Mouse (Mus musculus): Measurements from ENCODE around the gene Lancl2. TPM values are rescaled to one million over a fixed set of nuclear protein-coding genes. Genes with fewer than 3 reads are reported as not detected.
A peak's percentile ranks its signal among the peaks of the same experiment; 100 is the strongest.

Lancl2 gene
- polyA plus RNA-seq, 1 experiment = 15.8 TPM

DNA sequence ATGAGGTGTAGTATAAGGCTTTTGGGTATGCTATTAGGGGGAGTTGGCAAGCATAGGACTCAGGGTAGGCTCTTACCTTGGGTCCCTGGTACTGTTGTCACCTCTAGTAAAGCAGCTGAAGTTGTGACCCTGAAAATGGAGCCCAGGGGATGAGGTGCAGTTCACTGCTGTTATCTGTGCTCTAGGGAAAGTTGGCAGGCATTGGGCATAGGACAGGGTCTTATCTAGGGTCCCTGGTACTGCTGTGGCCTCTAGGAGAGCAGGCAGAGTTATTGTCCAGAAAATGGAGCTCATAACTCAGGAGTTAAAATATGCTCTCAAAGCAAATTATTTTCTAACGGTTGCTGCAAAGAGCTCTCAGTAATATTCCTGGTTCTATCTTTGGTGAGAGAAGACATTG is 19.0 kb downstream of the Lancl2 start:
- Histone ChIP-seq H3K27ac (ENCODE audit: insufficient read depth, low read depth, low read length) (0 out of 2 replicates have a peak overlapping the region, but pooled peaks have one; percentile 5), H3K4me1 (ENCODE audit: control insufficient read depth, insufficient read depth, low read length) (peaks cover 10% of the 10 kb centered on the region), H3K4me3 (ENCODE audit: insufficient read depth, low read length) (no peak overlapping the region)
- TF ChIP-seq POLR2A (IDR thresholded peaks at IDR 0.05; ENCODE audit: borderline replicate concordance, low read depth, low read length) (no peak), CTCF (IDR thresholded peaks at IDR 0.05; ENCODE audit: low read depth, low read length) (no peak)

DNA sequence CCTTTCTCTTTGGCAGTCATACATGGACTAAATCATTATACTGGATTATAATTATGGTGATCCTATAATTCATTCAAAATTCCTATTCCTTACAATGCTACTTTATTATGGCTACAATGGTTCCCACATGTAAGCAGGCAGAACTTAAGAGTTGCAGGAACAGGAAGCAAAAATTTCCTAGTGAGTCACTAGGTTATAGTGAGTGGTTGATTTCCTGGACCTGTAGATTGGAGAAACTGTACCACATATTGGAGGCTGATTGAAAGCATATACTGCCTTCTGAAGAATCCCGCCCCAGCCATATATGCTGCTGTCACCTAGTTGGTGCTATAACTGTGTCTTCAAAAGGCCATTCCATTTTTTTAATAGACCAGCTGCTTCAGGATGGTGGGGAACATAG is 40.4 kb downstream of the Lancl2 start:
- no peak for TF ChIP-seq CTCF (IDR thresholded peaks at IDR 0.05; ENCODE audit: low read depth, low read length)
- TF ChIP-seq POLR2A (IDR thresholded peaks at IDR 0.05; ENCODE audit: borderline replicate concordance, low read depth, low read length) = no peak
- Histone ChIP-seq H3K27ac (ENCODE audit: insufficient read depth, low read depth, low read length) (no peak overlapping the region), H3K4me3 (ENCODE audit: insufficient read depth, low read length) (no peak overlapping the region), H3K4me1 (ENCODE audit: control insufficient read depth, insufficient read depth, low read length) (peaks cover 5% of the 10 kb centered on the region)

DNA sequence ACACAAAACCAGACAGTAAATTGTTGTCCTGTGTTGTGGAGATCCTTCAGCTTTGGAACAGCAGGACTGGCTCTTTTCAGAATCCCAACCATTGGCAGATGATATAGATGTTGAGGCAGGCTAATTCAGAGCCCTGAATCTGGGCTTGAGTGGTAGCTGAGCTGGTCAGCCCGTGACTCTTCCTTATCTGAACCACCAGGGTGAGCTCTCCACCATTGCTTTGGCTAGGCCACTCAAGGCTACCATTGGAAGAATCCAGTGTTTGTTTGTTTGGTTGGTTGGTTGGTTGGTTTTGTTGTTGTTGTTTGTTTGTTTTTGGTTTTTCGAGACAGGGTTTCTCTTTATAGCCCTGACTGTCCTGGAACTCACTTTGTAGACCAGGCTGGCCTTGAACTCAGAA is 41.0 kb downstream of the Lancl2 start:
- Histone ChIP-seq H3K4me1 (ENCODE audit: control insufficient read depth, insufficient read depth, low read length) (peaks cover 5% of the 10 kb centered on the region), H3K4me3 (ENCODE audit: insufficient read depth, low read length) (no peak overlapping the region), H3K27ac (ENCODE audit: insufficient read depth, low read depth, low read length) (no peak overlapping the region)
- TF ChIP-seq CTCF (IDR thresholded peaks at IDR 0.05; ENCODE audit: low read depth, low read length) (0 out of 2 replicates have a peak, but pooled peaks have one; percentile 32), POLR2A (IDR thresholded peaks at IDR 0.05; ENCODE audit: borderline replicate concordance, low read depth, low read length) (no peak)

DNA sequence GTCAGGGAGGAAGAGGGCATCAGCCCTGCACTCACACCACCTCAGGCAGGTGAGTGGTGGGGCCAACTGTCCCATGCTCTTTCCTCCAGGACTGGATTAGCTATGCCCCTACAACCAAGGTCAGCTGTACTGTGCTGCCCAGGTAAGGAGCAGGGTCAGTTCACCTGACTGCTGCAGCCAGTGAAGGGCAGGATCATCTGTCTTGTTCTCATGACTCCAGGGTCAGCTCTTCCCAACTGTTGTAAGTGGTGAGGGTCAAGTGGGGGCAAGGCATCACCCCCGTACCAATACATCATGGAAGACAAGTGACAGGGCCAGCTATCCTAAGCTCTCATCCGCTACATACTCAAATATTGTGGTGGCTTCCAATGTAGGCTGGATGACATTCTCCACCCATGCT is 41.8 kb downstream of the Lancl2 start:
- Histone ChIP-seq H3K4me3 (ENCODE audit: insufficient read depth, low read length) (no peak overlapping the region), H3K27ac (ENCODE audit: insufficient read depth, low read depth, low read length) (no peak overlapping the region), H3K4me1 (ENCODE audit: control insufficient read depth, insufficient read depth, low read length) (peaks cover 5% of the 10 kb centered on the region)
- TF ChIP-seq CTCF (IDR thresholded peaks at IDR 0.05; ENCODE audit: low read depth, low read length) = no peak
- no peak for TF ChIP-seq POLR2A (IDR thresholded peaks at IDR 0.05; ENCODE audit: borderline replicate concordance, low read depth, low read length)

DNA sequence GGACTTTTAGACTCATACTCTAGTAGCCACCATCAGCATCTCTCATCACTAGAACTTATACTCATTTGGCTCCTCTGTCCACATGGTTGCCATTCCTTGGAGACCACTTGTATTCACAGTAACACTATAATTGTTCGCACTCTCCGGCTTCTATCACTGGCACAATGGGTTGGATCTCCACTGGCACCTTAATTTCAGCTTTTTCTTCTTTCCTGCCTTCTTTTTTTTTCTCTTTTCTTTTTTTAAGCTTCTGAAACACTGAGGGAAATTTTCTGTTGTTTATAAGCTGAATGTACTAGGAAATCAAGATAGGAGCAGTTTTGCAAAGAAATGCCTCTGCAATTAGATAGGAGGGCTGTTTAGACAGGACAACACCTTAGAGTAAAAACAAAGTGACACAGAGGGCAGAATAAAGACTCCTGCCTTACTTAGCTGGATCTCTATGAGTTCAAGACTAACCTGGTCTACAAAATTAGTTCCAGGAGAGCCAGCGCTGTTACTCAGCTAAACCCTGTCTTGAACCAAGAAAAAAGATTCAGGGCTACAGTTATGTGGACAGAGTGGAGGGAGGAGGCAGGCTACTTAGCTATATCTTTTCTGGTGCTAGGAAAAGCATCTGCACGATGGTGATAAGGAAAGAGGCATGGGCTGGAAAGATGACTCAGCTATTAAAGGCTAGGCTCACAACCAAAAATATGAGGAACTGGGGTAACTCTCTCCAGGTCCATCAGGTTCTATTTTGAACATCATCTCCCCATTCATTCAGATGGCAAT is 42.8 kb downstream of the Lancl2 start:
- no peak overlapping the region for H3K27ac ChIP-seq (ENCODE audit: insufficient read depth, low read depth, low read length)
- TF ChIP-seq CTCF (IDR thresholded peaks at IDR 0.05; ENCODE audit: low read depth, low read length) = no peak
- no peak for TF ChIP-seq POLR2A (IDR thresholded peaks at IDR 0.05; ENCODE audit: borderline replicate concordance, low read depth, low read length)
- peaks cover 5% of the 10 kb centered on the region for H3K4me1 ChIP-seq (ENCODE audit: control insufficient read depth, insufficient read depth, low read length)
- H3K4me3 ChIP-seq (ENCODE audit: insufficient read depth, low read length) = no peak overlapping the region

DNA sequence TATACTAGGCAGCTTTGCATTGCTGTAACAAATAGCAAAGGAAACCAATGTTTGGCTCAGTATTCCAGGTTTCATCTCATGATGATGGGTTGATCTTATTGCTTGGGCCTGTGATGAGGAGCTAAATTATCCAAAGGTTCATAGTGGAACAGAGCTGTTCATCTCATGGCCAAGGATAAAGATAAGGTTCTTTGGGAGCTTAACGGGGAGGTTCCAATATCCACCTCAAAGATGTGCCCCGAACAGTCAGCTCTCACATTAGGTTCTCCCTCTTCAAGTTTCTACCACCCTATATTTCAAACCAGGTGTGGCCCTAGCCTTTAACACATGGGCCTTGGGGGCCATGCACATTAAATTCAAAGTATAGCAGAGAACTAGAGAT is 43.4 kb downstream of the Lancl2 start:
- H3K27ac ChIP-seq (ENCODE audit: insufficient read depth, low read depth, low read length) = no peak overlapping the region

DNA sequence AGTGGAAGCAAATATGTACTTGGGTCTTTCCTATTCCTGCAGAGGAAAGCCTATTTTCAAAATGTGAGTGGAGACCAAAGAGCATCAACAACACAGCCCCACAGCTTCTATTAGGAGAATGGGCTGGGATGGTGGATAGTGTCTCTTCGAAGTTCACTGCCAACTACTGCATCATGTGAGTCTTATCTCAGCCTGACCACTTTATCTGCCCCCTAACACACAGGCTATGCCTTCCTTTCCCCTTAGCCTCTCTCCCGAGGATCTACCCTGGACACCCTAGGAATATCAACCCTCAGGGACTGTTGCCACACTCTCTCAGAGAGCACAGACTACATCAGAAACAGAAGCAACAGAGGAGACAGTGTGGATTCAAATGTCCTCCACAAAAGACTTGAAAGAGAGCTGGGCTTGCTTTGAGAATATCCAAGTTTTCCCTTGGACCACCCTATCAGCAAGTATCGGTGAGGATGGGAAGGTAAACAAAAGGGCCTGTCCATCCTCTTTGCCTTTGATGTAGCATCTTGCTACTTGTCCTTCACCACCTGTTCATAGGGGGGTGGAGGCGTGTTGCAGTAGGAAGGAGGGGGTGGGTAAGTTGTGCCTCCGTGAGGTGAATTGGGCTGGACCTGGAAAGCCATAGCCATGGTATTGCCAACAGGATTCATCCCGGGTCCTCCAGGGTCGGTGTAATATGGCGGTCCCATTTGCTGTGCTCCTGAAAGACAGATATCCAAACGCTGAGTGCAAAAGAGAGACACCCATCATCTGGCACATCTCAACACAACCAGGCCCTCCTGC is 51.8 kb downstream of the Lancl2 start:
- Histone ChIP-seq H3K4me1 (ENCODE audit: control insufficient read depth, insufficient read depth, low read length) (peaks cover 8% of the 10 kb centered on the region; the same call in 1 of the 2 replicates), H3K4me3 (ENCODE audit: insufficient read depth, low read length) (no peak overlapping the region), H3K27ac (ENCODE audit: insufficient read depth, low read depth, low read length) (no peak overlapping the region)
- TF ChIP-seq POLR2A (IDR thresholded peaks at IDR 0.05; ENCODE audit: borderline replicate concordance, low read depth, low read length) (no peak), CTCF (IDR thresholded peaks at IDR 0.05; ENCODE audit: low read depth, low read length) (no peak)

More for the DNA sequence above, 43.4 kb downstream of the Lancl2 start:
- TF ChIP-seq POLR2A (IDR thresholded peaks at IDR 0.05; ENCODE audit: borderline replicate concordance, low read depth, low read length) (no peak), CTCF (IDR thresholded peaks at IDR 0.05; ENCODE audit: low read depth, low read length) (no peak)
- H3K4me1 ChIP-seq (ENCODE audit: control insufficient read depth, insufficient read depth, low read length) = peaks cover 5% of the 10 kb centered on the region
- H3K4me3 ChIP-seq (ENCODE audit: insufficient read depth, low read length) = no peak overlapping the region

DNA sequence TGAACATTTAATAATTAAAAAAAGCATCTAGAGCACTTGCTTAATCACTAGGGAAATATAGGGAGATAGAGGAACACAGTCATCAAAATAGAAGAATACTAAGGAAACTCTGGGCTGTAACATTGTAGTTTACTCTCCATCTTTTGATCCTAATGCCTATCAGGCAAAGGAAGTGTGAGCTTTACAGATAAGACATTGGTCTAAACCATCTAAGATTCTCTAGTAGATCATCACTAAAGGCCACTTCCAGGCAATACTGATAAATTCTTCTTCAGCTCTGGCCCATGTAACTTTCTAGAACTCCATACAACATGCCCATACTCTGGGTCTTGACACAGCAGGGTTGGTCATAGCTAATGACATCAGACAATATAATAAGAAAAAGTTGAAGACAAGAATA is 60.7 kb downstream of the Lancl2 start:
- TF ChIP-seq POLR2A (IDR thresholded peaks at IDR 0.05; ENCODE audit: borderline replicate concordance, low read depth, low read length) (no peak), CTCF (IDR thresholded peaks at IDR 0.05; ENCODE audit: low read depth, low read length) (no peak)
- H3K27ac ChIP-seq (ENCODE audit: insufficient read depth, low read depth, low read length) = no peak overlapping the region
- H3K4me1 ChIP-seq (ENCODE audit: control insufficient read depth, insufficient read depth, low read length) = peaks cover 26% of the 10 kb centered on the region
- no peak overlapping the region for H3K4me3 ChIP-seq (ENCODE audit: insufficient read depth, low read length)

DNA sequence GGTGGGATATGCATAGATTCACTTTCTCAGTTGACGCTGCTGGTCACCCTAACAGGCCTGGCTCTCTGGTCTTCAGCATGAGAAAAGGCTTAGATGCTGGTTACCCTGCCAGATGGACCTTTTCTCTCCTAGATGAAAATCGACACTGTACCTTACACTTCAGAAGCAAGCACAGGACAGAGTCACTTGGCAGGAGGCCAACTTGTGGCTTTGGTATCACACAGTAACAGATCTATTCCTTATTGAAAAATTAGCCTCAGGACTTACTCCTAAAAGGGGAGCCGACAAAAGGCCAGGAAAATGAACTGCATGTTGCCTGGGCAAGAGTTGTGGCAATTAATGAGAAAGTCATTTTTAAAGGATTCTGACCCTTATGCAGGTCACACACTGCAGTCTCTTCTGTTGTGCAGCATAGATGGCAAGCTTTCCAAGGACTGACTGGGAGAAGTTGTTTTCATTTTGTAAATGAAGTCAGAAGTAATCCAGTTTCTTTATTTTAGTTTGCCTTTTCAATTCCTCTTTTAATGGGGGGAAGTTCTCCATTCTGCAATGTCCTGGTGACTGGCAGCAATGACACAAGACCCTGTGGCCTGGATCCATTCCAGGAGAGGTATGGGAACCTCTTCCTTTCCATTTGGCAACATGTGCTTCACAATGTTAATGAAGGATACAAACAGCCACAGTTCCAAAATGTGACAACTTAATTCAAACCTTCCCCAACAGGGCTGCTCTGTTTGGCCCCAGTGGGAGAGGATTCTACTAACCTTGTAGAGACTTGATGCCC is 62.9 kb downstream of the Lancl2 start:
- peak overlapping the region; percentile 76 for H3K27ac ChIP-seq (ENCODE audit: insufficient read depth, low read depth, low read length)
- no peak for TF ChIP-seq POLR2A (IDR thresholded peaks at IDR 0.05; ENCODE audit: borderline replicate concordance, low read depth, low read length)
- no peak for TF ChIP-seq CTCF (IDR thresholded peaks at IDR 0.05; ENCODE audit: low read depth, low read length)
- peak overlapping the region; percentile 9; the same call in 1 of the 2 replicates for H3K4me3 ChIP-seq (ENCODE audit: insufficient read depth, low read length)
- peaks cover 40% of the 10 kb centered on the region for H3K4me1 ChIP-seq (ENCODE audit: control insufficient read depth, insufficient read depth, low read length)
